Mouse (Mus musculus) stomach, postnatal 0 days (tissue): ENCODE results near the gene Zbtb33.

Experiments
- CTCF ChIP-seq: IDR thresholded peaks from 2 replicates; pipeline ENCODE4 v1.5.1; 2016; ENCODE audit warnings: antibody characterized with exemption, low read depth, mild to moderate bottlenecking, moderate library complexity
- EP300 ChIP-seq: optimal IDR thresholded peaks from 2 replicates; pipeline ENCODE3; 2016; ENCODE audit warnings: antibody characterized with exemption

DNA sequence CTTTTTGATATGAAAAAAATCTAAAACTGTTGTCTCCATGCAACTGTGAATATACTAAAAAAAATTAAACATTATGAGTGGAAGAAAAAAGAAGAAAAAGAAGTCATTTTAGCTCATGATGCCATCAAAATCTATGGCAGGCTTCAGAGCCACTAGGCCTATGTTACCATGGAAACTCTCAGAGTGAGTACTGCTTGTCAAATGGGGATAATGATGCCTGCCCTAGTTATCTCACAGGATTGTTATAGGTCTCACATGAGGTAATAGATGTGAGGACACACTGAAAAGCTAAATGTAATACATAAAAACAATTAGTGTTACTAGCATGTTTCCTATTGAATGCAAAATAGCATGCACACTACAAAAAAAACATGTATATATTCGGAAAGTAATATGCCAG is 40.3 kb downstream of the Zbtb33 start:
- TF ChIP-seq CTCF (no peak), EP300 (no peak)
